Mouse (Mus musculus) embryo, embryonic 9.5 days (tissue): ENCODE data around the gene Itga5.

Experiments
- DNase-seq: peaks from one replicate; pipeline ENCODE4 v3.0.0-alpha.2; 2017; ENCODE audit errors: extremely low spot score

Gene Itga5

GRCm38 (mm10) chr15:103365471-103366375 lies 840 bp downstream of the Itga5 start:
- peak; percentile 76 for DNase-seq

GRCm38 (mm10) chr15:103364761-103365160 lies 1.8 kb downstream of the Itga5 start:
- no peak for DNase-seq

- DNase-seq: no peak
Observed at GRCm38 (mm10) chr15:103363809-103364208, 2.8 kb downstream of the Itga5 start.

- no peak for DNase-seq
Observed at GRCm38 (mm10) chr15:103362950-103363349, 3.6 kb downstream of the Itga5 start.

GRCm38 (mm10) chr15:103362333-103362732 lies 4.2 kb downstream of the Itga5 start:
- no peak for DNase-seq

DNA sequence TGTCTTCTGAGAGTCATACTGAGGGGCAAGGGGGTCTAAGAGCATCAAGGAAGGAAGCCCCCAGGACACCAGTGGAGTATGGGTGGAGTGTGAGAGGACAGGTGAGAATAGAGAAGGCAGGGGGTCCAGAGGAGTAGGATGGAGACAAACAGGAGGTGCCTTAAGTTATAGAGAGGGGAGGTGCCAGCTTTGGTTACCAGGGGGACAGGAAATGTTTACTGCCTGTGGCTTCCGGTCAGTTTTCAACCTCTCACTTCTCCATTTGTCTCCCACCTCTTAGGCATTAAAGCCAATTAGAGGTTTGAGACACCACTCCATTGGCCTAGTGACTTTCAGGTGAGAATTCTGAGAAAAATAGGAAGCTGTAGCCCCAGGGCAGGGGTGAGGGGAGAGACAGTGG lies 5.3 kb downstream of the Itga5 start:
- no peak for DNase-seq

GRCm38 (mm10) chr15:103359869-103360602 lies 6.5 kb downstream of the Itga5 start:
- DNase-seq: no peak

DNA sequence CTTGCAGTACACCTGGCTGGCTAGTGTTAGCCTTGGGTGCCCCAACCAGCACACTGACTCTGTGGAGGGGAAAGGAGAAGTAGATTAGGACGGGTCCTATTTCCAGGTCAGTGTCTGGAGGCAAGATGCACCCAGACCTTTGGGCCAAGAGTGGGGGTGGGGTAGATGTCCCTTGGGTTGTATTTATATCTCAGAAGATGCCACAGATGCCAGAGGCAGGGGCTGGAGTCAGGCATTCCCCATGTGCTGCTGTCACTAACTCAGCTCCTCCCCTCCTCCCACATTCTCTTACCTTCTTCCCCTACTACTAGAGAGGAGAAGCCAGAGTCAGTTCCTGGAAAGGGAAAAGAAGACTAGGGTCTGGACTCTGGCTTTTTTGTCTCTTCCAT lies 7.4 kb downstream of the Itga5 start:
- no peak for DNase-seq

DNA sequence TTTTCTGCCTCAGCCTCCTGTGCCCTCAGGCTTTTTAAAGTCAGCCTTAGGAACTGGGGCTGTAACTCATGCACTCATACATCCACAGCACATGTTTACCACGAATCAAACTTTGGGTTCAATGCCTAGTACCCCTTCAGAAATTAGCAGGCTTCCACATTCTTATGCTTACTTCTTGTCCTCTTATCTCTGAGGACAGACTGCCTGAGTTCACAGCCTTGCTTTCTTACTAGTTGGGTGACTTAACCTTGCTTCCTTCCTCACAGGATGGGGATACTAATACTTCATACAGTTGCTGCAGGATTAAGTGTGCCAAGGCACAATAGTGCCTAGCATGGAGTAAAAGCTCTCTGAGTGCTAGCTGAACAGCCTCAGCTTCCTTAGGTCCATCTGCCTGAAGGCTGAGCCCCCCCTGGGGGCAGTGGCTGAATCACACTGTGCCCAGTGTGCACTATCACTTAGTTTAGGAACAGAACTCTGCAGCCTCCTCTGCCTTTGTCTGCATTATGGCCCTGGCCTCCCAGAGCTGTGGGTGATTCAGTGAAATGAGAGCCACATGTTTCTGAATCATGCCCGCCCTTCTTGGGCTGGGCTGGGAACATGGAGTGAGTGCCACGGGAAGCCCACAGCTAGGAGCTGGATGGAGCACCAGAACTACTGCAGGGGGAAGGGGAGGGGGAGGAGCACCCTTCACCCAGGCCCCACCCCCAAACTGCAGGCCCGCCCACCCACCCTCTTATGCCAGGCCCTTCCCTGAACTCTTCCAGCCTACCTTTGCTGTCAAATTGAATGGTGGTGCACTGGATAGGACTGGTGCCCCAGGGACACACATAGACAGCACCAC lies 8.1 kb downstream of the Itga5 start:
- no peak for DNase-seq

DNA sequence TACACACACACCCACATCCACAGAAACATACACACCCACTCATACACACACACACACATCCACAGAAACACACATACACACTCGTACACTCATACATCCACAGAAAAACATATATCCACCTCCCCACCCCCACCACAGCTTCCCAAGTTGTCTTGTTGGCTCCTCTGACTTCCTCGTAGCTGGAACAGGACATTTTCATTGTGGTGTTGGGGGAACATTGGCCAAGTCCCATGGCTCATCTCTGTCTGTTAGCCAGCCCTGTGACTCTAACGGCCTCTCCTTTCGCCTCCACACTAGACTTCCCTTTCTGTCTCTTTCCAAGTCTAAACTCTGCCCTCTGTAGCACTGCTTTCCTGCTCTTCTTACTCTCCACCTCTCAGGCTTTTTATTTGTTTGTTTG lies 8.7 kb downstream of the Itga5 start:
- DNase-seq: no peak

DNA sequence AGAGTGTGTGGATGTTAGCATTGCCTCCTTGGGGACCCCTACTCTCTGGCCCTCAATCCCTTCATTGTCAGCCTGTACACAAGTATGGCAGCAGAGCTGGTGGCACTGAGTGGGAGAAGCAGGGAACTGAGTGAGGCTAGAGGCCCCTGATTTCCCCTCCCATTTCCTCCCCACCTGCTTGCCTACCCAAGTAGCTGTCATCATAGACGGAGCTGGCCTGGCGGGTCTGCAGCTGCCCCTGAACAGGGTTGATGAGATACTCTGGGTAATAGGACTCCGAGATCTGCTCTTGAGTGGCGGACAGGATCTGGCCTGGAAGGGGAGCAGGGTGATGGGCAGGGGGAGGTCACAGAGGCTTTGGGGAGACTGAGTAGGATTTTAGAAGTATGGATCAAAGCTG lies 10.4 kb downstream of the Itga5 start:
- DNase-seq: no peak

DNA sequence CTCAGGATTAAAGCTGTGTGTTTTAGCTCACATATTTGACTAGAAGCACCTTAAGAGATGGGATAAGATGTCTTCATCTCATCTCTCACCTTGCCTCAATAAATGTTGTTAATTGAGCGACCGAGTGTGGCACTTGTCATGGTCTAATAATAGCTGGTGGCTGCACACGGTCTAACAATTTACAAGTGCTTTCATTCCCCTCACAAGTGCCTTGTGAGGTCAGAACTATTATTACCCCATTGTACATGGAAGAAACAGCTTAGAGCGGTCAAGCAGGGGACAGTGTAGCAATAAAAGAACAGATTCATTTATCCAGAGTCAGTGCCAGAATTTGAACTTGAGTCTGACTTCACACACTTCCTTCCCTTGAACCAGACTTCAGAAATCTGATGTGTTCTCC lies 11.1 kb downstream of the Itga5 start:
- no peak for DNase-seq

DNA sequence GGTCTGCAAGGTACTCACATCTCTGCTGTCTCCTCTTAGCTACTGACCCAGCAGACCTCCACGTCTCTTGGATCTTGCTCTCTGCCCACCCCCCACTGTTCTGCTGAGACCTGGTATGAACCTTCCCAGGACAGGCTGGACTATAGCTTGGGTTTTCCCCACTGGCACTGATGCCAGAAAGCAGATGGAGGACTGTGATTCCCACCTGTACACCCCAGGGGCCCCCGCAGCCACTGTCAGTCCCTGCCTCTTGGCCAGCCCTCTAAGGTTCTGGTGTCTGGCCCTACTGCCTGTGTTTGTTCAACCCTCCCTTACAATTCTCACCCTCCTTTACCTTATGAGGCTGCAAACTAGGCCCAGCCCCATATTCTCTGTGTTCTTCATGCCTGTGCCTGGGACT lies 11.9 kb downstream of the Itga5 start:
- DNase-seq: no peak

GRCm38 (mm10) chr15:103353511-103354256 lies 12.9 kb downstream of the Itga5 start:
- DNase-seq: no peak

GRCm38 (mm10) chr15:103352856-103353255 lies 13.7 kb downstream of the Itga5 start:
- peak; percentile 57 for DNase-seq

GRCm38 (mm10) chr15:103347275-103347684 lies 19.3 kb downstream of the Itga5 start:
- peak; percentile 64 for DNase-seq

- DNase-seq: no peak
Observed at GRCm38 (mm10) chr15:103345789-103346188, 20.8 kb downstream of the Itga5 start.

DNA sequence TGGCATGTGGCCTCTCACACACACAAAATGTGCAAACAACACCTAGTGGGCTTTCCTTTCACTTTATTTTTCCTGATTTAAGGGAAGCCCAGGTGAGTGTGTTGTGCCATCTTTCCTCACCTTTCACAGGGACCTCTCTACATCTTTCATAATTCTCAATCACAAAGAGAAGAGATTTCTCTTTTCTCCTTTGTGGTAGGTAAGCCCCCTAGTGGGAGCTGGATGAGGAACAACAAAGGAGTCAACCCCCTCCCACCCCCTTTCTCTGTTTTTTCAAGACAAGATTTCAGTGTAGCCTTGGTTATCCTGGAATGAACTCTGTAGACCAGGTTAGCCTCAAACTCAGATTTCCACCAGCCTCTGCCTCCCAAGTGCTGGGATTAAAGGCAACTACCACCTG lies 23.0 kb downstream of the Itga5 start:
- no peak for DNase-seq

DNA sequence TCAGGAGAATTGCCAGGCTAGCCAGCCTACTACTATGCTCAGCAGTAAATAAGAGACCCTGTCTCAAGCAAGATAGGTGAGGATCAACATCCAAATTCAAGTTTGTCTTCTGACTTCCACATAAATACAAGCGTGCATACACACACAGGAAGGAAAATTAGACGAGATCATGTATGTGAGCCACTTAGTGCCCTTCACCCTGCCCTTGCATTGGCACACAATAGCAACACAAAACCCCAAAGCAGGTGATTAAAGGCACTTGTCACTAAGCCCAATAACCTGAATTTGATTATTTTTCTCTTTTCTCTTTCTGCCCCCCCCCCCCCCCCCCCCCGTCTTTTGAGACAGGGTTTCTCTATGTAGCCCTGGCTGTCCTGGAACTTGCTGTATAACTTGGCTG lies 23.6 kb downstream of the Itga5 start:
- no peak for DNase-seq

GRCm38 (mm10) chr15:103342415-103342814 lies 24.1 kb downstream of the Itga5 start:
- DNase-seq: peak; percentile 85

GRCm38 (mm10) chr15:103341547-103341946 lies 25.0 kb downstream of the Itga5 start:
- DNase-seq: no peak
